In the genomic region with DNA sequence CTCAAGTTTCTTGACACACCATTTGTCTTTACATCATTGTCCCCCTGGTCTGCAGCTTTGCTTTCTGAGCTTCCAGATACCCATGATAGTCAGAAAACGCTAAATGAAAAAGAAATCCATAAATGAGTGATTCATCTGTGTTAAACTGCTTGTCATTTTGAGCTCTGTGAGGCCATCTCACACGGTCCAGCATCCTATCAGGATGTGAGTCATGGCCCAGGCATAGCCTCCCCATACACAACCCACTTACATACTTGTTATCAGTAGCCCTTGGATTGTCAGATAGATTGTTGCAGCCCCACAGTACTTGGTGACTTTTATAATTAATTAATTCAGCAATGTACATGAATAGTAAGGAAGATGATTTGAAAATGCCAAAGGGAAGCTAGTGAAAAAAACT, we compare ENCODE assay signal across 12 mouse cellular contexts.
"Had no signal": no experiment of that assay in that cellular context is flagged by ENCODE, and none has a peak within 500 bp of the region (broad histone marks: within the 10 kb centered on the region; RNA-seq: fewer than 3 reads in every experiment).

No protein-coding gene starts in this region.

- DNase-seq: retina, postnatal 1 day; right cerebral cortex, adult 18-20 months; right cerebral cortex, postnatal 14 days; right cerebral cortex, postnatal 25 days; right cerebral cortex, postnatal 4 days; spleen, adult 18-20 months; thymus, adult 18-20 months; thymus, adult 2 months; thymus, postnatal 14 days; thymus, postnatal 25 days; thymus, postnatal 36 days; thymus, postnatal 4 days had no signal
